In the genomic region with DNA sequence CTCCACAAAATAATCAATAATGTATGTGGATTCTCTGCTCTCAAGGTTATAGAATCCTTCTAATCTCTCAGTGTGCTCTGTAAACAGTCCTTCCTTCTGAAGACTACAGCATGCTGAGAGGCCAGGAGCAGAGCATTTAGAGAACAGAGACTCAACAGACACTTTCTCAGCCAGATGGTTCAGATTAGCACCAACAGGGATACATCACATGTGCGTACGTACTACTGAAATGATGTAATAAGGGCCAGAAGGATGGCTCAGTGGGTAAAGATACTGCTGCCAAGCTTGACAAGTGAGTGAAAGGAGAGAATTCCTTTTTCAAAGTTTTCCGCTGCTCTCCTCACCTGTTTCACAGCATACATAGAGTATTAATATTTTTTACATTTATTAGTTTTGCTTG, we compare ENCODE assay signal across 25 mouse cellular contexts. TPM values are rescaled to one million over a fixed set of nuclear protein-coding genes. Genes with fewer than 3 reads are reported as not detected.
A peak's percentile ranks its signal among the peaks of the same experiment; 100 is the strongest.
DNase-seq lines count a peak whose midpoint lies in the region; ATAC-seq and TF ChIP-seq lines count a peak whose summit lies in the region.
"Had no signal": no experiment of that assay in that cellular context is flagged by ENCODE, and none has a peak within 500 bp of the region (broad histone marks: within the 10 kb centered on the region; RNA-seq: fewer than 3 reads in every experiment).

No protein-coding gene starts in this region.

- DNase-seq in cerebellum, adult 11 months: no peak
- DNase-seq in midbrain, postnatal 0 days (ENCODE audit: low spot score): peak; percentile 35
- DNase-seq in embryo, embryonic 10.5 days (ENCODE audit: low spot score): peak; percentile 61
- DNase-seq in mesoderm, embryonic 11.5 days (ENCODE audit: low read depth, low spot score): peak; percentile 30
- no peak for DNase-seq in neural tube, embryonic 10.5 days (ENCODE audit: extremely low spot score, low spot score)
- DNase-seq in thymus, postnatal 4 days: no peak
- DNase-seq: adrenal gland, adult 8-10 months; gastrocnemius, postnatal 36 days; heart, postnatal 10 days; kidney, adult 11 months; midbrain, embryonic 14.5 days; retina, postnatal 1 day; thymus, adult 18-20 months had no signal

- no peaks in the 10 kb centered on the region for H3K27me3 ChIP-seq in midbrain, postnatal 0 days (ENCODE audit: insufficient read depth, low read length)
- H3K27me3 ChIP-seq in midbrain, embryonic 16.5 days (ENCODE audit: control insufficient read depth, insufficient read depth, low read depth, low read length): no peaks in the 10 kb centered on the region
- H3K27me3 ChIP-seq: forebrain, embryonic 12.5 days; limb, embryonic 15.5 days; liver, embryonic 15.5 days; Patski; stomach, embryonic 15.5 days had no signal

- no peaks in the 10 kb centered on the region for H3K4me1 ChIP-seq in midbrain, postnatal 0 days (ENCODE audit: insufficient read depth, low read length)
- H3K4me1 ChIP-seq in midbrain, embryonic 16.5 days (ENCODE audit: control insufficient read depth, insufficient read depth, low read length): no peaks in the 10 kb centered on the region
- H3K4me1 ChIP-seq: forebrain, embryonic 12.5 days; limb, embryonic 15.5 days; liver, embryonic 15.5 days; stomach, embryonic 15.5 days had no signal

- H3K27ac ChIP-seq in midbrain, postnatal 0 days (ENCODE audit: low read depth, low read length): no peak overlapping the region
- H3K27ac ChIP-seq in midbrain, embryonic 16.5 days (ENCODE audit: low read length): no peak overlapping the region
- H3K27ac ChIP-seq: forebrain, embryonic 12.5 days; limb, embryonic 15.5 days; liver, embryonic 15.5 days; stomach, embryonic 15.5 days had no signal

- no peaks in the 10 kb centered on the region for H3K36me3 ChIP-seq in midbrain, postnatal 0 days (ENCODE audit: insufficient read depth, low read length)
- no peaks in the 10 kb centered on the region for H3K36me3 ChIP-seq in midbrain, embryonic 16.5 days (ENCODE audit: control insufficient read depth, insufficient read depth, low read length)
- H3K36me3 ChIP-seq: forebrain, embryonic 12.5 days; limb, embryonic 15.5 days; liver, embryonic 15.5 days; stomach, embryonic 15.5 days had no signal

- no peak for TF ChIP-seq CTCF in midbrain, postnatal 0 days (IDR thresholded peaks at IDR 0.05)

- no peak overlapping the region for H3K4me2 ChIP-seq in midbrain, postnatal 0 days (ENCODE audit: low read depth, low read length, poor library complexity, severe bottlenecking)
- H3K4me2 ChIP-seq in midbrain, embryonic 16.5 days (ENCODE audit: low read length): no peak overlapping the region
- H3K4me2 ChIP-seq: forebrain, embryonic 12.5 days; limb, embryonic 15.5 days; liver, embryonic 15.5 days; stomach, embryonic 15.5 days had no signal

- no peak overlapping the region for H3K9ac ChIP-seq in midbrain, postnatal 0 days (replicated peaks; ENCODE audit: low read length, poor library complexity, severe bottlenecking)
- H3K9ac ChIP-seq in midbrain, embryonic 16.5 days (ENCODE audit: low read depth, low read length): no peak overlapping the region
- H3K9ac ChIP-seq: forebrain, embryonic 12.5 days; limb, embryonic 15.5 days; liver, embryonic 15.5 days; stomach, embryonic 15.5 days had no signal

- peak; percentile 72 for ATAC-seq in cerebellum, adult (ENCODE audit: insufficient number of reproducible peaks, low FRiP score, low TSS enrichment)
- no peak for ATAC-seq in midbrain, postnatal 0 days (ENCODE audit: low FRiP score)
- ATAC-seq in midbrain, embryonic 16.5 days: no peak
- ATAC-seq: Patski had no signal

- WGBS in midbrain, postnatal 0 days: 88% methylated on average over 3 of the region's 3 CpGs
- 72% methylated on average over 3 of the region's 3 CpGs for WGBS in midbrain, embryonic 16.5 days

- no peak overlapping the region for H3K4me3 ChIP-seq in midbrain, postnatal 0 days (ENCODE audit: low read depth, low read length)
- H3K4me3 ChIP-seq in midbrain, embryonic 16.5 days (ENCODE audit: low read depth, low read length): no peak overlapping the region
- H3K4me3 ChIP-seq: forebrain, embryonic 12.5 days; limb, embryonic 15.5 days; liver, embryonic 15.5 days; stomach, embryonic 15.5 days had no signal

- H3K9me3 ChIP-seq in midbrain, postnatal 0 days (ENCODE audit: low read length): no peaks in the 10 kb centered on the region
- no peaks in the 10 kb centered on the region for H3K9me3 ChIP-seq in midbrain, embryonic 16.5 days (replicated peaks; ENCODE audit: control insufficient read depth, low read length, poor library complexity, severe bottlenecking)
- H3K9me3 ChIP-seq: forebrain, embryonic 12.5 days; limb, embryonic 15.5 days; liver, embryonic 15.5 days; stomach, embryonic 15.5 days had no signal

RNA-seq across cellular contexts. Expression of gene Bcap29, which starts 29.6 kb away (rescaled TPM):
- total RNA-seq in midbrain, postnatal 0 days (2014; rRNA removed): 5.9 and 11.1 TPM in 2 replicates
- 33.9 and 36.1 TPM in 2 replicates for polyA plus RNA-seq in midbrain, postnatal 0 days (2015; fragmentation: Nextera tagmentation; extraction: Ambion mirVana)
- 26.9 and 27.8 TPM in 2 replicates for polyA plus RNA-seq in midbrain, embryonic 16.5 days (2015; fragmentation: Nextera tagmentation; extraction: Ambion mirVana)

RNA-seq across cellular contexts. Expression of gene Slc26a4, which starts 45.1 kb away (rescaled TPM):
- total RNA-seq in midbrain, postnatal 0 days (2014; rRNA removed): 0.05 and 0.33 TPM in 2 replicates
- polyA plus RNA-seq in midbrain, postnatal 0 days (2015; fragmentation: Nextera tagmentation; extraction: Ambion mirVana): 0.10 TPM in 1 of 2 replicates, not detected in the other
- 0.12 and 0.15 TPM in 2 replicates for polyA plus RNA-seq in midbrain, embryonic 16.5 days (2015; fragmentation: Nextera tagmentation; extraction: Ambion mirVana)
- total RNA-seq: common myeloid progenitor, adult 5-6 weeks; gastrocnemius, postnatal 36 days; megakaryocyte progenitor cell, adult 5-6 weeks; neutrophil, adult 5-6 weeks had no signal
- polyA plus RNA-seq: forebrain, embryonic 12.5 days; limb, embryonic 15.5 days; liver, embryonic 15.5 days; lung, embryonic 16.5 days; urinary bladder, adult 2 months had no signal

RNA-seq across cellular contexts. Expression of gene Dus4l, which starts 49.7 kb away (rescaled TPM):
- 3.9 and 8.6 TPM in 2 replicates for total RNA-seq in midbrain, postnatal 0 days (2014; rRNA removed)
- 5.9 and 8.3 TPM in 2 replicates for polyA plus RNA-seq in midbrain, postnatal 0 days (2015; fragmentation: Nextera tagmentation; extraction: Ambion mirVana)
- 6.3 and 6.6 TPM in 2 replicates for polyA plus RNA-seq in midbrain, embryonic 16.5 days (2015; fragmentation: Nextera tagmentation; extraction: Ambion mirVana)

RNA-seq across cellular contexts. Expression of gene Cog5, which starts 49.8 kb away (rescaled TPM):
- total RNA-seq in midbrain, postnatal 0 days (2014; rRNA removed): 41.1 and 51.8 TPM in 2 replicates
- polyA plus RNA-seq in midbrain, postnatal 0 days (2015; fragmentation: Nextera tagmentation; extraction: Ambion mirVana): 16.9 and 18.8 TPM in 2 replicates
- polyA plus RNA-seq in midbrain, embryonic 16.5 days (2015; fragmentation: Nextera tagmentation; extraction: Ambion mirVana): 27.3 and 27.9 TPM in 2 replicates

Comparison
In these comparisons a context has a peak if more than half of its experiments do, and no peak if none do; other contexts are left out.
1. DNase-seq: peak in midbrain, postnatal 0 days (single experiment), embryo, embryonic 10.5 days (single experiment) and mesoderm, embryonic 11.5 days (single experiment); none in cerebellum, adult 11 months (single experiment), neural tube, embryonic 10.5 days (single experiment) and thymus, postnatal 4 days (single experiment).